ENCODE assay signal across 18 mouse cellular contexts in genomic region chr6:140786058-140786457, GRCm38 (mm10). TPM values are rescaled to one million over a fixed set of nuclear protein-coding genes. Genes with fewer than 3 reads are reported as not detected.
A peak's percentile ranks its signal among the peaks of the same experiment; 100 is the strongest.
DNase-seq lines count a peak whose midpoint lies in the region.
"Had no signal": no experiment of that assay in that cellular context is flagged by ENCODE, and none has a peak within 500 bp of the region (broad histone marks: within the 10 kb centered on the region; RNA-seq: fewer than 3 reads in every experiment).

No protein-coding gene starts in this region.

- peak; percentile 17 for DNase-seq in adrenal gland, postnatal 14 days
- no peak for DNase-seq in adrenal gland, postnatal 25 days
- peak; percentile 14 for DNase-seq in retina, postnatal 1 day
- DNase-seq in retina, embryonic 14.5 days (ENCODE audit: low spot score) = no peak
- peak; percentile 54 to 59 for DNase-seq in kidney, postnatal 25 days
- DNase-seq in lung, postnatal 4 days = peak; percentile 33 to 45
- no peak for DNase-seq in gastrocnemius, postnatal 4 days (ENCODE audit: low spot score in 2 of 2)
- DNase-seq in B cell, adult 2 months = no peak
- DNase-seq: cerebellum, postnatal 25 days; gastrocnemius, postnatal 14 days; right cerebral cortex, postnatal 25 days; thymus, postnatal 14 days had no signal

RNA-seq across cellular contexts. Expression of gene Gm11077, which starts 57.0 kb away (rescaled TPM):
- not detected in 2 replicates for total RNA-seq in adrenal gland, postnatal 14 days (2021)
- not detected in 2 replicates for total RNA-seq in adrenal gland, postnatal 25 days (2021)
- total RNA-seq in gastrocnemius, postnatal 4 days (2021) = not detected
- total RNA-seq: ES-E14; gastrocnemius, postnatal 14 days; left cerebral cortex, adult 8-10 months; liver, adult 2 months; megakaryocyte, adult 5-6 weeks; monocyte, adult 5-6 weeks; neutrophil, adult 5-6 weeks had no signal

Comparison
In these comparisons a context has a peak if more than half of its experiments do, and no peak if none do; other contexts are left out.
1. DNase-seq: peak in adrenal gland, postnatal 14 days (single experiment), retina, postnatal 1 day (single experiment), kidney, postnatal 25 days (2 of 2) and lung, postnatal 4 days (2 of 2); none in adrenal gland, postnatal 25 days (single experiment), retina, embryonic 14.5 days (single experiment), gastrocnemius, postnatal 4 days (0 of 2) and B cell, adult 2 months (0 of 2).